Mouse (Mus musculus) spleen, postnatal 36 days (tissue): ENCODE measurements at regions not wholly inside any gene's neighbourhood (a gene's known extent, or its start where the extent isn't known, plus 50 kb on each side); places are given as distances from the start of the nearest gene placed in this dataset.

Source experiments
- DNase-seq, 2 experiments: peaks; one replicate each; pipeline ENCODE4 v3.0.0; 2022; ENCODE audit warnings: low spot score in 2 of 2, mixed read lengths in 1 of 2

- no peak for DNase-seq
Measured at GRCm38 (mm10) chr5:133821273-133821672, 278.2 kb upstream of the Castor2 start.

GRCm38 (mm10) chr5:133815462-133815861 lies 284.0 kb upstream of the Castor2 start:
- DNase-seq = no peak

- DNase-seq = no peak
Measured at GRCm38 (mm10) chr5:133814436-133814835, 285.1 kb upstream of the Castor2 start.

GRCm38 (mm10) chr5:133812216-133812615 lies 287.3 kb upstream of the Castor2 start:
- no peak for DNase-seq

- no peak for DNase-seq
Measured at GRCm38 (mm10) chr5:133806891-133807290, 292.6 kb upstream of the Castor2 start.

GRCm38 (mm10) chr5:133802001-133802400 lies 297.5 kb upstream of the Castor2 start:
- DNase-seq = no peak

- DNase-seq = no peak
Measured at GRCm38 (mm10) chr5:133795638-133796037, 303.9 kb upstream of the Castor2 start.

GRCm38 (mm10) chr5:133790726-133791125 lies 308.8 kb upstream of the Castor2 start:
- DNase-seq = no peak

- DNase-seq = no peak
Measured at GRCm38 (mm10) chr5:133788006-133788405, 311.5 kb upstream of the Castor2 start.

- DNase-seq = no peak
Measured at GRCm38 (mm10) chr5:133787491-133787890, 312.0 kb upstream of the Castor2 start.

- DNase-seq = no peak
Measured at GRCm38 (mm10) chr5:133776591-133776990, 322.9 kb upstream of the Castor2 start.

GRCm38 (mm10) chr5:133774116-133774515 lies 325.4 kb upstream of the Castor2 start:
- DNase-seq = no peak

- DNase-seq = no peak
Measured at GRCm38 (mm10) chr5:133768856-133769255, 330.7 kb upstream of the Castor2 start.

- DNase-seq = no peak
Measured at GRCm38 (mm10) chr5:133757817-133758216, 341.7 kb upstream of the Castor2 start.

- DNase-seq = no peak
Measured at GRCm38 (mm10) chr5:133754180-133754579, 345.3 kb upstream of the Castor2 start.

- no peak for DNase-seq
Measured at GRCm38 (mm10) chr5:133753461-133754160, 345.9 kb upstream of the Castor2 start.

GRCm38 (mm10) chr5:133746960-133747359 lies 352.6 kb upstream of the Castor2 start:
- no peak for DNase-seq

GRCm38 (mm10) chr5:133746411-133746810 lies 353.1 kb upstream of the Castor2 start:
- DNase-seq = no peak

- no peak for DNase-seq
Measured at GRCm38 (mm10) chr5:133744136-133744535, 355.4 kb upstream of the Castor2 start.

GRCm38 (mm10) chr5:133743606-133744005 lies 355.9 kb upstream of the Castor2 start:
- DNase-seq = no peak

- no peak for DNase-seq
Measured at GRCm38 (mm10) chr5:133731871-133732270, 367.6 kb upstream of the Castor2 start.

GRCm38 (mm10) chr5:133718187-133719078 lies 381.1 kb upstream of the Castor2 start:
- DNase-seq = no peak

- DNase-seq = no peak
Measured at GRCm38 (mm10) chr5:133715830-133716229, 383.7 kb upstream of the Castor2 start.
